Mouse (Mus musculus): ENCODE results near the gene Csrp1.
A peak's percentile ranks its signal among the peaks of the same experiment; 100 is the strongest.

Csrp1 gene

GRCm38 (mm10) chr1:135777046-135777445, 57.2 kb downstream of the Csrp1 start:
- no peak for DNase-seq

GRCm38 (mm10) chr1:135778780-135779535, 59.1 kb downstream of the Csrp1 start, which contains the start of gene Tnni1:
Gene Tnni1 (plus strand): TSS chr1:135779434.
- DNase-seq: peak; percentile 43 to 61

GRCm38 (mm10) chr1:135780649-135781048, 60.8 kb downstream of the Csrp1 start:
- no peak for DNase-seq

GRCm38 (mm10) chr1:135781220-135781619, 61.4 kb downstream of the Csrp1 start:
- DNase-seq: peak; percentile 68 to 76

GRCm38 (mm10) chr1:135782816-135783215, 63.0 kb downstream of the Csrp1 start:
- DNase-seq: peak in 1 of 2 experiments; percentile 23

GRCm38 (mm10) chr1:135787799-135788198, 67.9 kb downstream of the Csrp1 start:
- DNase-seq: peak; percentile 71 to 82

GRCm38 (mm10) chr1:135788708-135789107, 68.8 kb downstream of the Csrp1 start:
- DNase-seq: peak; percentile 38 to 56

GRCm38 (mm10) chr1:135789815-135790214, 70.0 kb downstream of the Csrp1 start:
- peak; percentile 60 to 69 for DNase-seq

- DNase-seq: no peak
Measured at GRCm38 (mm10) chr1:135792143-135792939, 72.5 kb downstream of the Csrp1 start.

- peak; percentile 49 to 57 for DNase-seq
Measured at GRCm38 (mm10) chr1:135793370-135794215, 73.7 kb downstream of the Csrp1 start.

GRCm38 (mm10) chr1:135794216-135795134, 74.6 kb downstream of the Csrp1 start:
- peak; percentile 18 to 35 for DNase-seq

GRCm38 (mm10) chr1:135798492-135798891, 78.6 kb downstream of the Csrp1 start:
- no peak for DNase-seq

- no peak for DNase-seq
Measured at GRCm38 (mm10) chr1:135799109-135799627, 79.3 kb downstream of the Csrp1 start.

- DNase-seq: no peak
Measured at GRCm38 (mm10) chr1:135800192-135800950, 80.5 kb downstream of the Csrp1 start.
